Mouse (Mus musculus) testis, adult 2 months (tissue): ENCODE results near the gene Prkci.

Experiments used
- CTCF ChIP-seq: fragments of 200-500 bp; IDR thresholded peaks from 2 replicates; pipeline ENCODE4 v1.5.1; 2012; ENCODE audit warnings: low read depth, mild to moderate bottlenecking, inconsistent platforms, low read length, moderate library complexity; ENCODE audit not compliant: control insufficient read depth, insufficient read depth, insufficient replicate concordance
- POLR2A ChIP-seq: fragments of 200-500 bp; IDR thresholded peaks from 2 replicates; pipeline ENCODE4 v1.6.1; 2012; ENCODE audit warnings: low read depth, mild to moderate bottlenecking, inconsistent platforms, low read length, moderate library complexity; ENCODE audit not compliant: control insufficient read depth

DNA sequence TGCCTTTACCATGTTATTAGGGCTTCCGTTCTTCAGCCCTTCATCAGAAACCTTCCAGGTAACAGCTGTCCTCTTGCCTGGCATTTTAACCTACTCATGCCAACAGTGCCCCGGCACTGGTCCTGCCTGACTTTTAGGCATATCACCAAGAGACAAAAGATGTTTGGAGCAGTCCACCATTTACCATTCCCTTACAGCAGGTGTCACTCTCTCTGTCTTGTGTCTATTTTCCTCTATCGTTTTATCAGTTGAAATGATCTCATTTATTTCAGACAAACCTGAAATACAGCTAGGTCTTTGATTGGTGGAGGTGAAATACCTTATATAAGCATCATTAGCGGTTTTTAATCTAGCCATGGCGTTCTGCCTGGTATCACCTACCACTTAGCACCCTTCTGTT is 53.5 kb downstream of the Prkci start:
- TF ChIP-seq CTCF (no peak), POLR2A (no peak)
